Mouse (Mus musculus): ENCODE results near the gene Fbxo11.
"Not testable (repeated sequence)": the region's sequence is repeated elsewhere in the genome, so short reads cannot be mapped to it uniquely, and the experiment has no call there.

GRCm38 (mm10) chr17:87979696-87980095 lies 85.4 kb downstream of the Fbxo11 start:
- TF ChIP-seq CTCF (IDR thresholded peaks at IDR 0.05; ENCODE audit: borderline replicate concordance, insufficient read depth, low read length); POLR2A (IDR thresholded peaks at IDR 0.05; ENCODE audit: low read depth, low read length): not testable (repeated sequence)
